In genomic region chr6:12125031-12125803, GRCm38 (mm10) we compare ENCODE assay signal across 8 mouse cellular contexts.
DNase-seq lines count a peak whose midpoint lies in the region; ATAC-seq and TF ChIP-seq lines count a peak whose summit lies in the region.

No protein-coding gene starts in this region.

- no peaks in the 10 kb centered on the region for H3K36me3 ChIP-seq in embryonic facial prominence, embryonic 14.5 days (ENCODE audit: control insufficient read depth, insufficient read depth, low read length)
- H3K36me3 ChIP-seq in lung, embryonic 14.5 days (ENCODE audit: insufficient read depth), result no peaks in the 10 kb centered on the region
- H3K36me3 ChIP-seq in neural tube, embryonic 15.5 days, result no peaks in the 10 kb centered on the region
- no peaks in the 10 kb centered on the region for H3K36me3 ChIP-seq in thymus, adult 2 months (ENCODE audit: control insufficient read depth, insufficient read depth, low read length)

- peak; percentile 78; the same call in 1 of the 2 replicates for ATAC-seq in embryonic facial prominence, embryonic 14.5 days (ENCODE audit: low read depth)
- ATAC-seq in lung, embryonic 14.5 days (ENCODE audit: insufficient read depth), result peak; percentile 72
- ATAC-seq in neural tube, embryonic 15.5 days (ENCODE audit: low FRiP score), result peak; percentile 85

- no peaks in the 10 kb centered on the region for H3K4me1 ChIP-seq in embryonic facial prominence, embryonic 14.5 days (ENCODE audit: control insufficient read depth, insufficient read depth, low read length)
- H3K4me1 ChIP-seq in lung, embryonic 14.5 days (ENCODE audit: insufficient read depth), result no peaks in the 10 kb centered on the region
- peaks cover 2% of the 10 kb centered on the region; the same call in 1 of the 2 replicates for H3K4me1 ChIP-seq in neural tube, embryonic 15.5 days
- H3K4me1 ChIP-seq in thymus, adult 2 months (replicated peaks; ENCODE audit: control insufficient read depth, insufficient read depth, low read length), result no peaks in the 10 kb centered on the region

- peak overlapping the region; percentile 31 for H3K4me2 ChIP-seq in embryonic facial prominence, embryonic 14.5 days (ENCODE audit: low read depth, low read length)
- H3K4me2 ChIP-seq in lung, embryonic 14.5 days, result peak overlapping the region; percentile 31; the same call in 1 of the 2 replicates
- H3K4me2 ChIP-seq in neural tube, embryonic 15.5 days, result peak overlapping the region; percentile 42

- WGBS in embryonic facial prominence, embryonic 14.5 days, result 28% methylated on average over 17 of the region's 17 CpGs
- 30% methylated on average over 17 of the region's 17 CpGs for WGBS in lung, embryonic 14.5 days
- WGBS in neural tube, embryonic 15.5 days, result 29% methylated on average over 17 of the region's 17 CpGs
- WGBS in thymus, adult 2 months, result 5% methylated on average over 17 of the region's 17 CpGs

- DNase-seq in CD8-positive naive resting alpha-beta T cell, adult 2 months (ENCODE audit: low read depth in 2 of 2, low spot score in 2 of 2), result peak; percentile 43 to 66
- DNase-seq in adrenal gland, postnatal 36 days, result peak; percentile 56 to 73
- DNase-seq in embryonic facial prominence, embryonic 14.5 days (ENCODE audit: low spot score), result peak; percentile 85
- peak; percentile 59 for DNase-seq in heart, postnatal 4 days
- peak; percentile 64 to 68 for DNase-seq in layer of hippocampus, adult 2 months (ENCODE audit: low spot score in 2 of 2)
- DNase-seq in lung, embryonic 14.5 days, result peak; percentile 91
- DNase-seq in thymus, adult 2 months, result peak; percentile 49

- H3K27me3 ChIP-seq in embryonic facial prominence, embryonic 14.5 days (replicated peaks; ENCODE audit: control insufficient read depth, insufficient read depth, low read length), result no peaks in the 10 kb centered on the region
- no peaks in the 10 kb centered on the region for H3K27me3 ChIP-seq in lung, embryonic 14.5 days (ENCODE audit: insufficient read depth, low read length)
- no peaks in the 10 kb centered on the region for H3K27me3 ChIP-seq in neural tube, embryonic 15.5 days (replicated peaks)
- H3K27me3 ChIP-seq in thymus, adult 2 months (ENCODE audit: control insufficient read depth, insufficient read depth, low read length), result no peaks in the 10 kb centered on the region

- TF ChIP-seq CTCF in layer of hippocampus, adult 2 months (conservative IDR thresholded peaks at IDR 0.05), result peak; percentile 89
- TF ChIP-seq CTCF in lung, embryonic 14.5 days (IDR thresholded peaks at IDR 0.05; ENCODE audit: low read depth), result peak; percentile 72
- no peak for TF ChIP-seq CTCF in thymus, adult 2 months (IDR thresholded peaks at IDR 0.05; ENCODE audit: borderline replicate concordance, control insufficient read depth, extremely low read depth, insufficient read depth, low read length, poor library complexity)

- H3K4me3 ChIP-seq in embryonic facial prominence, embryonic 14.5 days (ENCODE audit: low read depth, low read length), result no peak overlapping the region
- peak overlapping the region; percentile 33; the same call in 1 of the 2 replicates for H3K4me3 ChIP-seq in layer of hippocampus, adult 2 months
- H3K4me3 ChIP-seq in lung, embryonic 14.5 days (ENCODE audit: low read depth, low read length), result no peak overlapping the region
- no peak overlapping the region for H3K4me3 ChIP-seq in neural tube, embryonic 15.5 days (replicated peaks)
- H3K4me3 ChIP-seq in thymus, adult 2 months (ENCODE audit: control insufficient read depth, insufficient read depth, low read length), result peak overlapping the region; percentile 10; the same call in 1 of the 2 replicates

- H3K9ac ChIP-seq in embryonic facial prominence, embryonic 14.5 days (ENCODE audit: low read depth, low read length), result no peak overlapping the region
- H3K9ac ChIP-seq in lung, embryonic 14.5 days, result no peak overlapping the region
- no peak overlapping the region for H3K9ac ChIP-seq in neural tube, embryonic 15.5 days (replicated peaks)

- H3K27ac ChIP-seq in embryonic facial prominence, embryonic 14.5 days (replicated peaks; ENCODE audit: low read depth, low read length), result no peak overlapping the region
- H3K27ac ChIP-seq in layer of hippocampus, adult 2 months, result peak overlapping the region; percentile 62
- no peak overlapping the region for H3K27ac ChIP-seq in lung, embryonic 14.5 days (ENCODE audit: low read depth)
- peak overlapping the region; percentile 42; the same call in 1 of the 2 replicates for H3K27ac ChIP-seq in neural tube, embryonic 15.5 days (replicated peaks)
- peak overlapping the region; percentile 26 for H3K27ac ChIP-seq in thymus, adult 2 months (ENCODE audit: control insufficient read depth, insufficient read depth, low read length)

- TF ChIP-seq POLR2A in thymus, adult 2 months (IDR thresholded peaks at IDR 0.05; ENCODE audit: control insufficient read depth, extremely low read depth, insufficient read depth, low read length, poor library complexity), result no peak

- H3K9me3 ChIP-seq in embryonic facial prominence, embryonic 14.5 days (ENCODE audit: control insufficient read depth, low read length), result no peaks in the 10 kb centered on the region
- no peaks in the 10 kb centered on the region for H3K9me3 ChIP-seq in lung, embryonic 14.5 days (ENCODE audit: low read depth, low read length)
- H3K9me3 ChIP-seq in neural tube, embryonic 15.5 days (replicated peaks), result no peaks in the 10 kb centered on the region

Comparison
In these comparisons a context has a peak if more than half of its experiments do, and no peak if none do; other contexts are left out.
1. H3K27ac ChIP-seq: peak in layer of hippocampus, adult 2 months (single experiment), neural tube, embryonic 15.5 days (single experiment) and thymus, adult 2 months (single experiment); none in embryonic facial prominence, embryonic 14.5 days (single experiment) and lung, embryonic 14.5 days (single experiment).
2. H3K4me3 ChIP-seq: peak in layer of hippocampus, adult 2 months (single experiment) and thymus, adult 2 months (single experiment); none in embryonic facial prominence, embryonic 14.5 days (single experiment), lung, embryonic 14.5 days (single experiment) and neural tube, embryonic 15.5 days (single experiment).
3. Peak in every context shown above with its lines, with median percentiles within 50 percentile points of each other: DNase-seq, ATAC-seq and H3K4me2 ChIP-seq.